Mouse (Mus musculus): Measurements from ENCODE around the gene Cacna1f. TPM values are rescaled to one million over a fixed set of nuclear protein-coding genes. Genes with fewer than 3 reads are reported as not detected.

Gene Cacna1f
- polyA plus RNA-seq (2012; rRNA removed): 0.04 and 0.12 TPM in 2 replicates

DNA sequence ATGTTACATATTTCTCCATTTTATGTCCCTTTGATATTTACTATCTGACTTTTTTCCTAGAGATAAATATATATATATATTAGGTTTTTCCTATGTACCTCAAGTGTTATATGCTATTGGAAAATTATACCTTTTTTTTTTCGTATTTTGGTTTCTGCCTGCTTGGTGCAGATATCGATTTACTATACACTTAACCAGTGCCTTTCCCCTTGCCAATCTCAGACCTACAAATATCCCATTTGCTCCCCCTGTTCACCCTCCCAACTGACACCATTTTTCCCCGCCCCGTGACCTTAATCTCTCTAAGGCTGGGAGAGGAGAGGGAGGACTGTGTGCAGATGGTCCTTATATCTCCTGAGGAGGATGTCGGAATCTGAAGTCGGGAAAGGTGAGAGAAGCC lies at the start of gene Cacna1f:
Cacna1f (plus strand) TSS at position 301 of the 400 bp plus-strand sequence.
- no peak for TF ChIP-seq CTCF (IDR thresholded peaks at IDR 0.05; ENCODE audit: borderline replicate concordance, control insufficient read depth, extremely low read depth, insufficient read depth, low read length, poor library complexity)
- TF ChIP-seq POLR2A (IDR thresholded peaks at IDR 0.05; ENCODE audit: control insufficient read depth, extremely low read depth, insufficient read depth, low read length, poor library complexity): no peak
- no peak within 1 kb of the TSS for H3K4me3 ChIP-seq (ENCODE audit: control insufficient read depth, insufficient read depth, low read length)
- no peak for DNase-seq
- no peak within 1 kb of the TSS for H3K27ac ChIP-seq (ENCODE audit: control insufficient read depth, insufficient read depth, low read length)
- H3K4me1 ChIP-seq (replicated peaks; ENCODE audit: control insufficient read depth, insufficient read depth, low read length): peaks cover 10% of the 10 kb centered on the region
- WGBS: 86% methylated on average over 6 of the region's 6 CpGs
- no peaks in the 10 kb centered on the region for H3K36me3 ChIP-seq (ENCODE audit: control insufficient read depth, insufficient read depth, low read length)
- no peaks in the 10 kb centered on the region; the same call in 1 of the 2 replicates for H3K27me3 ChIP-seq (ENCODE audit: control insufficient read depth, insufficient read depth, low read length)

DNA sequence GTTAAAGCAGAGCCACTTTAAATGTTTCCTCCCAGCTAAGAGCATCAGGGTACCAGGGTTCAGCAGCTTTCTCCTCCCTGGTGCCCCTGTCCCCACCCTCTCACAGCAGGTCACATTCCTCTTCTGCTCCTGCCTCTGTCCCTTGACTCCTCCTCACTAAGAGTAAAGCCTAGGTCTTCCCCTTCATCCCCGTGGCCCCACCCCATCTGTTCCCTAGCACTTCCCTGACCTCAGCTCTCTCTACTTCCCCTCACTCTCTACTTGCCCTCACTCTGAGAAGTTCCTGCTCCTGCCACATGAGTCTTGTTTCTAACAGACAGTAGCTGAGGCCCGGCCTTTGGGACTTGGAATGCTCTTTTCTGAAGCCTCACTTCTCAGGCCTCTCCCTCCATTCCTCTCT lies 43.8 kb upstream of the Cacna1f start:
- Histone ChIP-seq H3K36me3 (ENCODE audit: control insufficient read depth, insufficient read depth, low read length) (no peaks in the 10 kb centered on the region), H3K27ac (ENCODE audit: control insufficient read depth, insufficient read depth, low read length) (no peak overlapping the region), H3K27me3 (ENCODE audit: control insufficient read depth, insufficient read depth, low read length) (no peaks in the 10 kb centered on the region), H3K4me3 (ENCODE audit: control insufficient read depth, insufficient read depth, low read length) (no peak overlapping the region), H3K4me1 (replicated peaks; ENCODE audit: control insufficient read depth, insufficient read depth, low read length) (peaks cover 6% of the 10 kb centered on the region)
- WGBS: 38% methylated on average over 2 of the region's 2 CpGs
- no peak for DNase-seq
- no peak for TF ChIP-seq POLR2A (IDR thresholded peaks at IDR 0.05; ENCODE audit: control insufficient read depth, extremely low read depth, insufficient read depth, low read length, poor library complexity)
- TF ChIP-seq CTCF (IDR thresholded peaks at IDR 0.05; ENCODE audit: borderline replicate concordance, control insufficient read depth, extremely low read depth, insufficient read depth, low read length, poor library complexity): no peak

DNA sequence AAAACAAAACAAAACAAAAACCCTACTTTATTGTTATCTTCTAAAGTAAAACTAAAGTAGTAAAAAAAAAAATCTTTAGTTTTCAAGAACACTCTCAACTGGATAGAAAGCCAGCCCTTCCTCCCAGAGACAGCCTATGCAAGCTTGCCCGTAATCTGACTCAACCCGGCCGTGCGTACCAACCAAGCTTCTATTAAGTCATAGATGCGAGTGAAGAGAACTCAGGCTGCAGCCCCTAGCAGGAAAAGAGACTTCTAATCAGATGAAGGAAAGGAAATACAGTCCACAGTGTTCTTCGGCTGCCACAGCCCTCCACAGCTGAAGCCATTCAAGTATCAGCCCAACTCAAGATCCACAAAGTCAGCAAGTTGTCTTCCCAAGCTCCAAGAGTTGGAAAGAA lies 40.5 kb upstream of the Cacna1f start:
- Histone ChIP-seq H3K4me3 (ENCODE audit: control insufficient read depth, insufficient read depth, low read length) (no peak overlapping the region), H3K4me1 (replicated peaks; ENCODE audit: control insufficient read depth, insufficient read depth, low read length) (peaks cover 17% of the 10 kb centered on the region), H3K27ac (ENCODE audit: control insufficient read depth, insufficient read depth, low read length) (peak overlapping the region; percentile 43; the same call in 1 of the 2 replicates), H3K27me3 (ENCODE audit: control insufficient read depth, insufficient read depth, low read length) (no peaks in the 10 kb centered on the region), H3K36me3 (ENCODE audit: control insufficient read depth, insufficient read depth, low read length) (no peaks in the 10 kb centered on the region)
- DNase-seq: no peak
- TF ChIP-seq CTCF (IDR thresholded peaks at IDR 0.05; ENCODE audit: borderline replicate concordance, control insufficient read depth, extremely low read depth, insufficient read depth, low read length, poor library complexity) (no peak), POLR2A (IDR thresholded peaks at IDR 0.05; ENCODE audit: control insufficient read depth, extremely low read depth, insufficient read depth, low read length, poor library complexity) (no peak)
- 25% methylated on average over 6 of the region's 6 CpGs for WGBS

DNA sequence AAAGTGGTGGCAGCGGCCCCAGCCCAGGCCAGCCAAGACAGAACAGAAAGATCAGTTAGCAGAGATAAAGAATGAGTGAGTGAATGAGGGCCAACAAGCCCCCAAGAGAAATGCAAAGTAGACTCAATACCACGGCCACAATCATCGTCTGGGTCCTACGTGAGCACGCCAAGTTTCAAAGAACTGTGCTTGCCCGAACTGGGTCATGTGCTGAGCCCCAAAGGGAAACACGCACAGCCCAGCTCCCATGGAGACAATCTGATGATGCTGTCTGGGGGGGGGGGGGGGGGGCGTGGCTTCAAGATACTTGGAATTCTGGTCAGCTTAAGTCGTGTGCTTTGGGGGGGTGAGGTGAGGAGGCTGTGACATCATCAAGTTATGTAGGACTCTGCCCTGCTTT lies 39.4 kb upstream of the Cacna1f start:
- WGBS: 97% methylated on average over 8 of the region's 9 CpGs

DNA sequence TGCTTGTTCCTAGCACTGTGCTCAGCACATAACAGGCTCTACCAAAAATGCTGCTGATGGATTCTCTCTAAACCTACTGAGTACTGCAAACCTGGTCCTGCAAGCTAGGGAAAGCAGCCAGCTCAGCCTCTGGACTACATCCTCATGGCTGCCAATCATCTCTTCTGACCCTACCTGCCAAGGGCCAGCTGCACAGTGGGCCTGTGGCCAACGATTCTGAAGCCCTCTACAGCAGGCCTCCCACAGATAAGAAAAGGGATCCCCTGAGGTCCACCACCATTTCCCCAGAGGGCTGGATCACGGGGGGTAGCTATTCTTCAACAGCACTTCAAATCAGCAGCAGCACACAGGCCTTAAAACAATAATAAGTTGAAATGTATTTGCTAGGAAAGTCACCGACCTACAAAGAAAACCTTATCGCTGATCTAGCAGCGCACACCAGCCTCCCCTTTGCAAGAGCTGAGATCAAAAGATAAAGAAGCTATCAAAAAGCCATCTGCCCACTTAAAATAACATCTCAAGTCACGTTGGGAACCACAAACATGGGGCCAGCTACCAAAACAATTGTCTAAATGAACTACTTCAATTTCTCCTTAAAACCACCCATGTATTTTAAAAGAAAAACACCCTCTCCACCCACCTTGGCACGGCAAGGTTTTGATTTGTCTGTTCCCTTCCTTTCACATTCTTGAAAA lies 36.3 kb upstream of the Cacna1f start:
- Histone ChIP-seq H3K27ac (ENCODE audit: control insufficient read depth, insufficient read depth, low read length) (peak overlapping the region; percentile 56), H3K36me3 (ENCODE audit: control insufficient read depth, insufficient read depth, low read length) (no peaks in the 10 kb centered on the region), H3K4me1 (replicated peaks; ENCODE audit: control insufficient read depth, insufficient read depth, low read length) (peaks cover 40% of the 10 kb centered on the region), H3K27me3 (ENCODE audit: control insufficient read depth, insufficient read depth, low read length) (no peaks in the 10 kb centered on the region), H3K4me3 (ENCODE audit: control insufficient read depth, insufficient read depth, low read length) (no peak overlapping the region)
- WGBS: 2% methylated on average over 7 of the region's 7 CpGs
- DNase-seq: no peak
- TF ChIP-seq CTCF (IDR thresholded peaks at IDR 0.05; ENCODE audit: borderline replicate concordance, control insufficient read depth, extremely low read depth, insufficient read depth, low read length, poor library complexity) (no peak), POLR2A (IDR thresholded peaks at IDR 0.05; ENCODE audit: control insufficient read depth, extremely low read depth, insufficient read depth, low read length, poor library complexity) (no peak)

More for the DNA sequence above, 39.4 kb upstream of the Cacna1f start:
- DNase-seq: no peak
- Histone ChIP-seq H3K4me1 (replicated peaks; ENCODE audit: control insufficient read depth, insufficient read depth, low read length) (peaks cover 26% of the 10 kb centered on the region), H3K27me3 (ENCODE audit: control insufficient read depth, insufficient read depth, low read length) (no peaks in the 10 kb centered on the region), H3K27ac (ENCODE audit: control insufficient read depth, insufficient read depth, low read length) (no peak overlapping the region), H3K36me3 (ENCODE audit: control insufficient read depth, insufficient read depth, low read length) (no peaks in the 10 kb centered on the region), H3K4me3 (ENCODE audit: control insufficient read depth, insufficient read depth, low read length) (no peak overlapping the region)
- TF ChIP-seq CTCF (IDR thresholded peaks at IDR 0.05; ENCODE audit: borderline replicate concordance, control insufficient read depth, extremely low read depth, insufficient read depth, low read length, poor library complexity): no peak
- TF ChIP-seq POLR2A (IDR thresholded peaks at IDR 0.05; ENCODE audit: control insufficient read depth, extremely low read depth, insufficient read depth, low read length, poor library complexity): no peak

DNA sequence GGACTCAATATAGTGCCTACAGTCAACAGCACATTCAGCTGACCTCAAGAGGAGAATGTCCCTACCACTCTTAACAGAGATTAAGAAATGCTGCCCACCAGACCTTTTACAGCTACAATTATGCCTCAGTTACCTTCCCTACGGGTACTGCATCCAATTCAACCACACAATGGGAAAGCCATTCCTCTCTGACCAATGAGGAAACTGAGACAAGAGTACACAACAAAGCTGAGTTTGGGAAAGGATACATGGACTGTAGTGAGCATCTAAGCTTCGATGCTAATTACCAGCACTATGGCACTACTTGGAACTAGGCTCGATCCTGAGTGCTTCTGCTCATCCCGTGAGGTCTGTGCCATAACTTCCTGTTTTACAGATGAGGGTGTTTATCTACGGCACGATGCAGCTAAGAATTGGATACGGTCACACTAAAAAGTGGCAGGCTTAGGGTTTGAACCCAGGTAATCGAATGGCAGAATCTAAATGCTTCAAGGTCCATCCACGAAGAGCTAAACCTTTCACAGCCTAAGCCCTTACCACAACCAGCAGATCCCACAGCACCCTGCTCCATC lies 35.2 kb upstream of the Cacna1f start:
- no peak for DNase-seq
- H3K4me3 ChIP-seq (ENCODE audit: control insufficient read depth, insufficient read depth, low read length): no peak overlapping the region
- TF ChIP-seq POLR2A (IDR thresholded peaks at IDR 0.05; ENCODE audit: control insufficient read depth, extremely low read depth, insufficient read depth, low read length, poor library complexity): no peak
- TF ChIP-seq CTCF (IDR thresholded peaks at IDR 0.05; ENCODE audit: borderline replicate concordance, control insufficient read depth, extremely low read depth, insufficient read depth, low read length, poor library complexity): no peak
- H3K36me3 ChIP-seq (ENCODE audit: control insufficient read depth, insufficient read depth, low read length): no peaks in the 10 kb centered on the region
- H3K27me3 ChIP-seq (ENCODE audit: control insufficient read depth, insufficient read depth, low read length): no peaks in the 10 kb centered on the region
- WGBS: 76% methylated on average over 9 of the region's 9 CpGs
- peaks cover 38% of the 10 kb centered on the region for H3K4me1 ChIP-seq (replicated peaks; ENCODE audit: control insufficient read depth, insufficient read depth, low read length)
- H3K27ac ChIP-seq (ENCODE audit: control insufficient read depth, insufficient read depth, low read length): peak overlapping the region; percentile 38; the same call in 1 of the 2 replicates

All from thymus, adult 2 months (tissue).